Mouse (Mus musculus): ENCODE measurements around the gene Pbld2.

Pbld2 gene

DNA sequence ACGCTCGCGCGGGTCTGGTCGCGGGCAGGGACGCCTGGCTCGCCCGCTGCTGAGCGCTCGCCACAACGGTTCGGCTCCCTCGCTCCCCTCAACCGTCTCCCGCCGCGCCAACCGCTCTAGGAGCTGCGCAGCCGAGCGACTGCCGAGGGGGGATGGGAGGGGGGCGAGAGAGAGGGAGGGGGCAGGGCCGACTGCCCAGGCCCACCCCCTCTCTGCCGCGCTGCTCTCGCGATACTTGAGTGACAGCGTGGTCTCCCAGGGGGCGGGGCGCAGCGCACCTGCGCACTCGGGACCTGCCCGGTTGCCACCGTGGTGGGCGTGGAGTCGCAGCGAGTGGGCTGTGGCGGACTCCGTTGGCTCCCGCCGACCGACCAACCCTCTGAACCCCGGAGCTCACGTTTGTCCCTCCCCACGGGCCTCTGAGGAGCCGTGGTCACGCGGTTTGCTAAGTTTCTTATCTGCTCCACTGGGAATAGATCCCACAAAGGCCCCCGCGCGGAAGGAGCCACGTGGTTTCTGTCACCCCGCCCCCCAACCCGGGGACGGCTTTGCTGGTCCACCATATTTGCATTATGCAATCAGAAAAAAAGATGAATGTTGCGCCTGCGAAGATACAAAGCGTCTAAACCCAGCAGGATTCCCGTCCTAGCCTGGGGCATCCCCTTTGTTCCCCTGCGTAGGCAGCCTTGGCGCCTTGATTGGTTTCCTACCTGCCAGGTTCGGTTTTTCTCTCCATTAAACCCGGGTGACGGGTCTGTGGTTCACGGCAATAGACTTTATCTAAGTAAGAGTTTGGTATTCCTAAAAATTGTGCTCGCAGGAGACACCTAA lies at the start of gene Pbld2, which contains the start of gene Hnrnph3:
Pbld2 (plus strand) TSS at position 567 of the 831 bp plus-strand sequence.
Hnrnph3 (minus strand) TSS at position 469 of the 831 bp plus-strand sequence.
- peak; percentile 100 for DNase-seq

DNA sequence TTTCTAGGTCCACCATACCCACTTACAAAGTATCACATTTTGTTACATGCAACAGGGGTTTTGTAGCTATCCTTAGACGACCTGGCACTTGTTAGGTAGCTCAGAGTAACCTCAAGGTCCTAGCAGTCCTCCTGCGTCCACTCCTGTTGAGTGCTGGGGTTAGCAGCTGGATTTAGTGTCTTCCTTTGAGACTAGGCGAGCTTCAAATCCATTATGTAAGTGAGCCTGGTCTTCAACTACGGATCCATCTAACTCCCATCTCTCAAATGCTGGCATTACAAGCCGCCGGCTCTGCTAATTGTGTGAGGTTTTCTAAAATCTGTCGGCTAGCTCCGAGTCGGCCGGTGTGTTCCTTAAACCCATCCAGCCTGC lies 44.5 kb upstream of the Pbld2 start:
- DNase-seq, result no peak

DNA sequence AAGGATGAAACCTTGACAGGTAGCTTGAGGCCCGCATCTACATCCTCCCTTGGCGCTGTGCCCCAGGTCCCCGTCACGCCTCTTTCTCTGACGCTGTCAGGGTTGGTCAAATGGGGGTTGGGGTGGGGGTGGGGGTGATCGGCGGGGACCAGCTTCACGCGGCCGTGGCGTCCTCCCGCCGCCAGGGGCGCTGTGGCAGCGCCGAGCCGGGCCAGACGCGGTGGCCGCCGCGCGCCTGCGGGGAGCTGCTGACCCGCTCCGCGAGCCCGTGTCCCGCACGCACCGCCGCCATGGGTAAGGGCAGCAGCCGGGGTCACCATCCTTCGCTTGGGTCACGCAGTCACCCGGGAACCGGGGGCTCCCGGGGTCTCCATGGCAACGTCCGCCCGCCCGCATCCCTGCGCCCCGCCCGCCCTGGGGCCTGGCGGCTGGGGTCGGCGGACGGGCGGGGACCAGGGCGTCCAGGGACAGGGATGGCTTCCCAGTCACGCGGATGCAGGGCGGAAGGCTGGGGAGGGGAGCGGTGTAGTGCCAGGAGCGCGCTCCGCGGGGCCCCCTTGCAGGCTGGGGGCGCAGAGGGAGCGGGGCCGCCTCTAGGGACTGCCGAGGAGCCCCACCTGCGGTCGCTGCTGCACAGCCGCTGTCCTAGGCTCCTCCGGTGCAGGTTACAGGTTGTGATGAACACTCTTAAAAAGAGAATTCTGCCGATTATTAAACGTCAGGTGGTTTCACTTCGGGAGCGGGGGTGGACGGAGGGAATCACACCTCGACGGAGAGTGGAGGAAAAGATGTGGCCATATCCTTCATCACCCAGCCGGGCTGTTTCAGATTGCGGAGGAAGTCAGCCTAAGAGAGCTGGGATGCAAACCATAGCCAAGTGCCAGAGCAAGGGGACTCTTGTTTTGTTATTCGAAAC lies 43.8 kb upstream of the Pbld2 start, which contains the start of gene Rufy2:
Rufy2 (plus strand) TSS at position 185 of the 916 bp plus-strand sequence.
- DNase-seq, result peak; percentile 99 to 100

- no peak for DNase-seq
Observed at GRCm38 (mm10) chr10:62984072-62984471, 40.0 kb upstream of the Pbld2 start.

GRCm38 (mm10) chr10:62984495-62984894 lies 39.6 kb upstream of the Pbld2 start:
- peak in 1 of 2 experiments; percentile 26 for DNase-seq

- peak; percentile 55 to 69 for DNase-seq
Observed at GRCm38 (mm10) chr10:62987341-62987740, 36.8 kb upstream of the Pbld2 start.

GRCm38 (mm10) chr10:62990636-62991035 lies 33.5 kb upstream of the Pbld2 start:
- no peak for DNase-seq

DNA sequence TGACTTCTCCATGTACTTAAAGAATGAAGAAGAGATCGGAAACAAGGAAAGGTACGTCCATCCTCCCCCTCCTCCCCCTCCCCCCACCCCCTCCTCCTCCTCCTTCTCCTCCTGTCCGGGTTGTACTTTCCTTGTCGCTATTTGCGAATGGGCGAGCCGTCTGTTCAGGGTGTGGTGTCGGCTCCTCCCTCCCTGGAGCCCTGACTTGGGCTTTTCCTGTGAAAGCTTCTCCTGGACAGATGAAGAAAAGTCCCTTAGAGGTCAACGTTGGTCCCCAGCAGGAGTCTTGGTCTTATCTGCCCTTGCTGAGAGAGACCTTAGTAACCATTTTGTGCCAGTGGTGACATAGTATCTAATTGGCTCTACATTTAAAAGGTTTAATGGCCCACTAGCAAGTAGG lies 30.1 kb upstream of the Pbld2 start:
- no peak for DNase-seq

DNA sequence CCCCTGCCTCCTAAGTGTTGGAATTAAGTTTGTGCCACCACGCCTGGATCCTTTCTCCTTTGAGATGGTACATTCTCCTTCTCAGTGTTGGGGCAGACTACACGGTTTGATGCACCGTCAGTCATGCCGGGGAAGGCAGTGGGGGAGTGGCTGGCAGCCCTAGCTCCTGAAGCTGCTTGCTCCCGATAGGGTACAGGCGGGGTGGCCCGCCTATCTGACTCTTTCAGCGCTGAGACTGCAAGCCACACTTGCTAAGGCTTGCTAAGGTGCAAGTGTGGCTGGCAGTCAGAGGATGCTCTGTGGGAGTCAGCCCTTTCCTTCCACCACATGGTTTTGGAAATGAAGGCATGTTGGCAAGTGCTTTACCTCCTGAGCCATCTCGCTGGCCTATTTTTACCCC lies 23.5 kb upstream of the Pbld2 start:
- no peak for DNase-seq

GRCm38 (mm10) chr10:63003252-63003651 lies 20.9 kb upstream of the Pbld2 start:
- no peak for DNase-seq

- no peak for DNase-seq
Observed at GRCm38 (mm10) chr10:63004556-63004955, 19.6 kb upstream of the Pbld2 start.

- DNase-seq, result no peak
Observed at GRCm38 (mm10) chr10:63008193-63008592, 15.9 kb upstream of the Pbld2 start.

- no peak for DNase-seq
Observed at GRCm38 (mm10) chr10:63010268-63010667, 13.8 kb upstream of the Pbld2 start.

DNA sequence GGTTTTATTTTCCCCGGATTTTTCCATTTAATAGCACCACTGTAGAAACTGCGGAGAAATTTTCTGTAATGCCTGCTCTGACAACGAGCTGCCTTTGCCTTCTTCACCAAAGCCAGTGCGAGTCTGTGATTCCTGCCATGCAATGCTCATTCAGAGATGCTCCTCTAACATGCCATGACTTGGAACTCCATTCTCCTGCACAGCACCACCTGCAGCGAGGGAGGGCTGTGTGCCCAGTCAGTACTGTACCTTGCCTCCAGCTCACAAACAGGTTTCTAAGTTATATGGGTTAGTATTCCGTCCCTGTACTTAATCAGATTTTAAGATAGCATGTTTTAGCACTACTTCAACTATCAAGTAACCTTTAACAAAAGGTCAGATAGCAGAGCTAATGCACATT lies 12.6 kb upstream of the Pbld2 start:
- peak; percentile 38 to 42 for DNase-seq

DNA sequence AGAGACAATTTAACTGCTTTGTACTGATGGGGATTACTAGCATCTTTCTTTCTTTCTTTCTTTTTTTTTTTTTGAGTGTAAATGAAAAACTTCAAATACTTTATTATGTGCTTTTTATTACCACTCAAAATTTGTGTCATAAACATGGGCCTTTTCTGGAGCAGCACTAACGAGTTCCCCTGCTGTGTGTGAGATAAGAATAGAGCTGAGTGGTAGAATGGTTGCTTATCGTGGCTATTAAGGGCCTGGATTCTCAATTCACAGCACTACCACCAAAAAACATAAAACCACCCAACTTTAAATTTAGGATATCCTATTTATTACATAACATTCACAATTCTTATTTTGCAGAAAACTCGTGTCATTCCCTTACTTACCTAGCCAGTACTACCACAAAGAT lies 10.6 kb upstream of the Pbld2 start:
- DNase-seq, result no peak

- DNase-seq, result no peak
Observed at GRCm38 (mm10) chr10:63014168-63014567, 9.9 kb upstream of the Pbld2 start.

DNA sequence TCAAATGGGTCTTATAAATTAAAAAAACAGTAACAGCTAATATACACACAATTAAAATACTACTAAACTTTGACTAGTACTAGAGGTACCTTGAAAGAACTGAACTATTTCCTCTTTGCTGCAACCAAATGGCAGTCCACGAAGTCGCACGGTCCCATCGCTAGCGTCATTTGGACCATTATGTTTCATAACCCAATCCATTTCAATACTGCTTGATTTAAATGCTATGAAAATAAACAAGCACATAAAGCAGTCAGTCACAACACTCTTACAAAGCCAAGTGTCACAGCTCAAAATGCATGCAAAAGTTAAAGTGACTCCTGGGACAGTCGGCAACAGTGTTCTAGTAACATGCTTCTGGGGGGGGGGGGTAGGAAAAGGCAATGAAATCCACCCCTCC lies 4.8 kb upstream of the Pbld2 start:
- no peak for DNase-seq

- no peak for DNase-seq
Observed at GRCm38 (mm10) chr10:63021702-63022101, 2.4 kb upstream of the Pbld2 start.

- DNase-seq, result no peak
Observed at GRCm38 (mm10) chr10:63022541-63023120, 1.5 kb upstream of the Pbld2 start.

DNA sequence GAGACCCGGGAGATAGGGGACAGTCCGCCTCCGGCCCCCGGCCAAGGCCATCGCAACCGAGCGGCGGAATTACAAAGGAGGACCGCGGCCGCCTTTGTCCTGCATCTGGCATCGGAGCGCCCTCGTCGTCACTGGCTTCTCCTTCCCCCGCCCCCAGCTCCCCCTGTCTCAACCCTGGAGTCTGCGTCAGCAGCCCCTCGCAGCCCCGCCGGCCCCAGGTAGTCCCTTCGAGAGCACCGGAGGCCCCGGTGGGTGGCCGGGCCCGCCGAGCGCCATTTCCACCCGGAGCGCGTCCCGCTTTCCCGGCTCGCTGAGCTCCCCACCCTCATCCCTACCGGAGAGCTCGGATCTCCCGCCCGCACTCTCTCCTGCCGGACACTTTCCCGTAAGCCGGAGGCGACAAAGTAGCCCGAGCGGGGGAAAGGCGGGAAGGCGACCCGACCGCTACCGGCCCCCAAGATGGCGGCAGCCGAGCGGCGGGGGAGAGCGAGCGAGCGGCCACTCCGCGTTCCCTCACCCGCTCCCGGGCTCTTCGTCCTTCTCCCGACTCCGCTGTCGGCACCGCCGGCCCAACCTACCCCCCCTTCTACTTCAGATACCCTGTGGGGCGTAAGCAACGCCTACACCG lies 880 bp upstream of the Pbld2 start:
- peak; percentile 87 to 89 for DNase-seq

DNA sequence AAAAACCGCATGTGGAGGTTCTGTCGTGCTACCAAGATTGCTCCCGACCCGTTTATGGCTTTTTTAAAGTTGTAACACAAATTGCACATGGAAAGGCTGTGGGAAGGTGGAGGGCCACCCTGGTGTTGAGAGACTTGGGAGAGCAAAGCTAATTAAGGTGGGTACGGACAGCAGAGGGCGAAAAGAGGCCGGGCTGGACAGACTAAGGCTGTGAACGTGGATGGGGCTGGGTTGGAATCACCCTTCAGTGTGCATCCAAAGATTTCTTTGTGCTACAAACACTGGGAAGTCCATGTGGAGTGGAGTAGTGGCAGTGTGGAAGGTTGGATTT lies 430 bp downstream of the Pbld2 start:
- DNase-seq, result peak; percentile 86 to 88

GRCm38 (mm10) chr10:63025016-63025415 lies 901 bp downstream of the Pbld2 start:
- DNase-seq, result no peak

DNA sequence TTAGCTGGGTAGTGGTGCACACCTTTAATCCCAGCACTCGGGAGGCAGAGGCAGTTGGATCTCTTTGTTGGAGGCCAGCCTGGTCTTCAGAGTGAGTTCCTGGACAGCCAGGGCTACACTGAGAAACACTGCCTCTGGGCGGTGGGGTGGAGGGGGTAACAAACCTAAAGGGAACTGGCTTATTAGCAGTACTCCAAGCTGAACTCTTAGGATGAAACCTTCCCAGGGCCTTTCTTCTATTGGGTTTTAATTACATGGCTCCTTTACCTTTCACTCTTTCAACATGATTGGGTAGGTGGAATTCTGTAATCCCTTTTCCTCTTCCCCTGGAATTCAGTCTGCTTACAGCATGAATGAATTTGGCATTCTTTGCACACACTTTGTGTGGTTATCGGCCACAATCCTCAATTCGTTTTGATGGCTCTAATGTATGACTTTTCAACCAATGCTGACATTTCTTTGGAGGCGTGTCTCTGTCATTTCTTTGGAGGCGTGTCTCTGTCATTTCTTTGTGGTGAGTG lies 1.4 kb downstream of the Pbld2 start:
- DNase-seq, result peak; percentile 20 to 24

Measured in cerebellum, postnatal 10 days (tissue).